Mouse (Mus musculus): Measurements from ENCODE around the gene Ddb2. TPM values are rescaled to one million over a fixed set of nuclear protein-coding genes. Genes with fewer than 3 reads are reported as not detected.

Ddb2 gene
- polyA plus RNA-seq, 1 experiment = 2.0 TPM

DNA sequence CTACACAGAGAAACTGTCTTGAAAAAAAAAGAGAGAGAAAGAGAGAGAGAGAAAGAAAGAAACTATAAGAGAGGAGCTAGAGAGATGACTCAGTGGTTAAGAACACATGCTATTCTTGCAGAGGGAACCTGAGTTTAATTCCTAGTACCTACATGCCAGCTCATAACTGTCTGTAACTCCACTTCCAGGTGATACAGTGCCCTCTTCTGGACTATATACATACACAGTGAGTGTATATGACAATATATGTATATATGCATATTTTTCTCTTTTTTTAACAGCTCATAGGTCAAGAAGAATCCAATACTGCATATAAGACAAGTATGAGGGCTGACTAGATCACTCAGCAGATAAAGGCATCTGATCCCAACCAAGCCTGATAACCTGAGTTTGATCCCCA lies 23.5 kb downstream of the Ddb2 start:
- Histone ChIP-seq H3K4me2 (ENCODE audit: low read depth) (no peak overlapping the region), H3K79me2 (ENCODE audit: control insufficient read depth, insufficient read depth) (no peaks in the 10 kb centered on the region), H3K27me3 (ENCODE audit: control insufficient read depth, insufficient read depth, insufficient read length) (no peaks in the 10 kb centered on the region), H3K36me3 (ENCODE audit: control insufficient read depth, insufficient read depth) (peaks cover 42% of the 10 kb centered on the region), H3ac (ENCODE audit: control insufficient read depth, insufficient read length) (no peak overlapping the region), H3K4me3 (no peak overlapping the region)
- TF ChIP-seq TCF12 (IDR thresholded peaks at IDR 0.05; ENCODE audit: insufficient read depth, poor library complexity, severe bottlenecking) = no peak
- no peak for TF ChIP-seq SRF (IDR thresholded peaks at IDR 0.05; ENCODE audit: control insufficient read depth, insufficient read length, low read depth)
- no peak for TF ChIP-seq REST (IDR thresholded peaks at IDR 0.05; ENCODE audit: insufficient read depth, insufficient read length)
- no peak for TF ChIP-seq USF1 (IDR thresholded peaks at IDR 0.05; ENCODE audit: low read depth)
- TF ChIP-seq MYOG (IDR thresholded peaks at IDR 0.05; ENCODE audit: control insufficient read depth in 1 of 3, insufficient read depth in 1 of 3, insufficient read length in 2 of 3, low read depth in 2 of 3) = no peak
- no peak for TF ChIP-seq POLR2AphosphoS2 (IDR thresholded peaks at IDR 0.05; ENCODE audit: insufficient read length, low read depth)
- TF ChIP-seq MYOD1 (IDR thresholded peaks at IDR 0.05; ENCODE audit: control insufficient read depth in 1 of 3, insufficient read length in 2 of 3, low read depth in 2 of 3) = no peak
- no peak for TF ChIP-seq E2F4 (IDR thresholded peaks at IDR 0.05; ENCODE audit: insufficient read depth)
- no peak for TF ChIP-seq TCF3 (IDR thresholded peaks at IDR 0.05; ENCODE audit: insufficient read length, low read depth)
- TF ChIP-seq CEBPB (IDR thresholded peaks at IDR 0.05; ENCODE audit: insufficient read depth, poor library complexity, severe bottlenecking) = no peak
- no peak for TF ChIP-seq MAX (IDR thresholded peaks at IDR 0.05; ENCODE audit: low read depth)
- no peak for TF ChIP-seq POLR2A (IDR thresholded peaks at IDR 0.05; ENCODE audit: insufficient read length, low read depth)

DNA sequence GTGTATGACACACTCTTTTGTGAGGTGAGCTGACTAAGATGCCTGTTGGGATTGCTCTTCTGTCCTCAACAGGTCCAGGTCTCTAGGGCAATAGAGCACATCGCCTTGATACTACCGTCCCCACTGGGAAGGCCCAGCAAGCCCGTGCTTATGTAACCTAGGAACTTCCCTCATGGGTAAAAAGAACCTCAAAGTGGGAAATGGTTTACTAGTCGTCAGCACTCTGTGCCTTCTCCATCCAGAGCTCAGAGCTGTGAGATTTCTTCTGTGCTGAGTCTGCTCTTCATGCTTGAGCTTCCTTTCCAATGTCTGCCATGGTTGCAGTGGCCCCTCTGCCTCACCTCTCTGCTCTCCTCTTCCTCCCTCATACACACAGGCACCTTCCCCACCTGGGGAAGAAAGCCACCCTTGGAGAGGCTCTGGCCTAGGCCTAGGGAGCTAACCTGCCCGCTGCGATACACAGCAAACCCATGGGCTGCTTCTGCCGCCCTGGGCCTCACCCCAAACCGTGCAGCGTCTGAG lies 30.5 kb downstream of the Ddb2 start:
- no peaks in the 10 kb centered on the region for H3K27me3 ChIP-seq (ENCODE audit: control insufficient read depth, insufficient read depth, insufficient read length)
- no peak overlapping the region for H3ac ChIP-seq (ENCODE audit: control insufficient read depth, insufficient read length)
- H3K36me3 ChIP-seq (ENCODE audit: control insufficient read depth, insufficient read depth) = peaks cover 31% of the 10 kb centered on the region
- H3K79me2 ChIP-seq (ENCODE audit: control insufficient read depth, insufficient read depth) = no peaks in the 10 kb centered on the region
- H3K4me3 ChIP-seq = no peak overlapping the region
- TF ChIP-seq TCF12 (IDR thresholded peaks at IDR 0.05; ENCODE audit: insufficient read depth, poor library complexity, severe bottlenecking) (no peak), POLR2AphosphoS2 (IDR thresholded peaks at IDR 0.05; ENCODE audit: insufficient read length, low read depth) (no peak), MAX (IDR thresholded peaks at IDR 0.05; ENCODE audit: low read depth) (no peak), POLR2A (IDR thresholded peaks at IDR 0.05; ENCODE audit: insufficient read length, low read depth) (no peak), TCF3 (IDR thresholded peaks at IDR 0.05; ENCODE audit: insufficient read length, low read depth) (no peak), SRF (IDR thresholded peaks at IDR 0.05; ENCODE audit: control insufficient read depth, insufficient read length, low read depth) (no peak), CEBPB (IDR thresholded peaks at IDR 0.05; ENCODE audit: insufficient read depth, poor library complexity, severe bottlenecking) (no peak), MYOD1 (IDR thresholded peaks at IDR 0.05; ENCODE audit: control insufficient read depth in 1 of 3, insufficient read length in 2 of 3, low read depth in 2 of 3) (no peak), REST (IDR thresholded peaks at IDR 0.05; ENCODE audit: insufficient read depth, insufficient read length) (no peak)
- H3K4me2 ChIP-seq (ENCODE audit: low read depth) = no peak overlapping the region

DNA sequence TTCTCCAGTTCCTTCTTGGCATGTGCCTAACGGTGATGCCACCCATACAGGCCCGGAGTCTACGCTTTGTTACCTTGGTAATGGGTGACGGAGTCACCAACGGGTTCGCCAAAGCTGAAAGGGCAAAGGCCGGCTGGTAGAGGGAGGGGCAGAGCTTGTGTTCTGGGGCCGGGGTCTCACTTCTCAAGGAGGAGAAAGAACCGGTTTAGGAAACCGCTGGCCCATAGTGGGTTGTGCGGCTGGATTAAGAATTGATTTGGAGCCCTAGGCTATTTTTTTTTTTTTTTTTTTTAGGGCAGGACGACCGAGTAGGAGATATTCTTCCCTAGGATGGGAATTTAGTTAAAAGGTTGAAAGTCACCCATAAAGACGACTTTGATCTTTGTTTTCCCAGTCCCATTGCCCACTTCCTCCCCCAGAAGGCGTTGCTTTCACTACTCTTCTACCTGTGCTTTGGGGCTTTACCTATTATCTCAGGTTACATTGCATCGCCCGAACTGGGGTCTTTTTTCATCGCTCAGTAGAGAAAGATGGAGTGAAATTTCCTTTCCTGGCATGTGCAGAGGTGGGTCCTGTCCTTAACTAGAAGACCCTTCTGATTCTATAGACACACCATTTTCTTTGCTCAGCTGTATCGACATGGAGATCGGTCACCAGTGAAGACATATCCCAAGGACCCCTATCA lies 33.7 kb downstream of the Ddb2 start:
- Histone ChIP-seq H3K27me3 (ENCODE audit: control insufficient read depth, insufficient read depth, insufficient read length) (no peaks in the 10 kb centered on the region), H3K79me2 (ENCODE audit: control insufficient read depth, insufficient read depth) (no peaks in the 10 kb centered on the region), H3K36me3 (ENCODE audit: control insufficient read depth, insufficient read depth) (peaks cover 6% of the 10 kb centered on the region), H3ac (ENCODE audit: control insufficient read depth, insufficient read length) (peak overlapping the region; percentile 33), H3K4me2 (ENCODE audit: low read depth) (peak overlapping the region; percentile 83), H3K4me3 (peak overlapping the region; percentile 77)
- TF ChIP-seq CEBPB (IDR thresholded peaks at IDR 0.05; ENCODE audit: insufficient read depth, poor library complexity, severe bottlenecking) (no peak), E2F4 (IDR thresholded peaks at IDR 0.05; ENCODE audit: insufficient read depth) (no peak)

DNA sequence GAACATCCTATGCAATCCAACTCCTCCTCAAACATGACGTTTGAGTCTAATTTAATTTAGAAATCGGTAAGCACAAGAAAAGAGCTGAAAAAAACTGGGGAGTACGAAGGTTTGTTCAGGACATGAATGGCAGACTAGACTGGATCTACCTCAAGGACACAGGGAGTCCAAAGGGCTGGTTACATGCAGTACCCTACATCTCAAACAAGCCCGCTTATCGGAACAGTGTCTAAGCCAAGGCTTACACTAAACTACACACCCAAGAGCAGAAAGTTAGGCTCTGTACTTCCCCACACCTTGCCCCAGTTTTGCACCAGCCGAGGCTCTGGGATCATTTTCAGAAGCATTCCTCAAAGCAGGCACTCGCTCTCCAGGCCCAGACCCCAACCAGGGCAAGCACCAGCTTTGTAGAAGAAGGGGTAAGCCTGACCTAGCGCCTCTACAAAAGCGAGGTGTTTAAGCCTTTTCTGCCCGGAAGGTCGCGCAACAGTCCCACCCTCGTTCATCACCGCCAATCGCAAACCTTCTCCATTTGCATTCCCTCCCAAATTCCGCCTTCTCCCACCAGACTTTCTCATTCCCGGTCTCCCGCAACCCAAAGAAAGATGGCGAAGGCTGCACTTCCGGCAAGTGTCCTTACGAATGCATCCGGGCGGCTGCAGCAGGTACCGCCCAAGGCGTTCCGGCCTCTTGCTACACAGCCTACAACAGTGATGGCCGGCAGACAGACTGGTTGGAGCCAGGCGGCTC lies 34.4 kb downstream of the Ddb2 start, which contains the start of the genes Nr1h3 and Acp2:
Gene Nr1h3 (minus strand): TSS at position 613 of the 750 bp plus-strand sequence.
Gene Acp2 (plus strand): TSS at position 664 of the 750 bp plus-strand sequence.
- no peaks in the 10 kb centered on the region for H3K79me2 ChIP-seq (ENCODE audit: control insufficient read depth, insufficient read depth)
- H3ac ChIP-seq (ENCODE audit: control insufficient read depth, insufficient read length) = peak within 1 kb of the TSS; percentile 33
- H3K4me2 ChIP-seq (ENCODE audit: low read depth) = peak within 1 kb of the TSS; percentile 83
- H3K36me3 ChIP-seq (ENCODE audit: control insufficient read depth, insufficient read depth) = peaks cover 6% of the 10 kb centered on the region
- H3K4me3 ChIP-seq = peak within 1 kb of the TSS; percentile 77
- H3K27me3 ChIP-seq (ENCODE audit: control insufficient read depth, insufficient read depth, insufficient read length) = no peaks in the 10 kb centered on the region
- TF ChIP-seq SRF (IDR thresholded peaks at IDR 0.05; ENCODE audit: control insufficient read depth, insufficient read length, low read depth) = peak; percentile 57
- no peak for TF ChIP-seq USF1 (IDR thresholded peaks at IDR 0.05; ENCODE audit: low read depth)
- no peak for TF ChIP-seq MYOG (IDR thresholded peaks at IDR 0.05; ENCODE audit: control insufficient read depth in 1 of 3, insufficient read depth in 1 of 3, insufficient read length in 2 of 3, low read depth in 2 of 3)
- TF ChIP-seq POLR2AphosphoS2 (IDR thresholded peaks at IDR 0.05; ENCODE audit: insufficient read length, low read depth) = peak; percentile 61
- peak; percentile 70 for TF ChIP-seq POLR2A (IDR thresholded peaks at IDR 0.05; ENCODE audit: insufficient read length, low read depth)
- TF ChIP-seq TCF3 (IDR thresholded peaks at IDR 0.05; ENCODE audit: insufficient read length, low read depth) = no peak
- TF ChIP-seq CEBPB (IDR thresholded peaks at IDR 0.05; ENCODE audit: insufficient read depth, poor library complexity, severe bottlenecking) = no peak
- no peak for TF ChIP-seq E2F4 (IDR thresholded peaks at IDR 0.05; ENCODE audit: insufficient read depth)
- no peak for TF ChIP-seq MYOD1 (IDR thresholded peaks at IDR 0.05; ENCODE audit: control insufficient read depth in 1 of 3, insufficient read length in 2 of 3, low read depth in 2 of 3)
- no peak for TF ChIP-seq REST (IDR thresholded peaks at IDR 0.05; ENCODE audit: insufficient read depth, insufficient read length)
- no peak for TF ChIP-seq TCF12 (IDR thresholded peaks at IDR 0.05; ENCODE audit: insufficient read depth, poor library complexity, severe bottlenecking)
- TF ChIP-seq MAX (IDR thresholded peaks at IDR 0.05; ENCODE audit: low read depth) = no peak
